Mouse (Mus musculus) layer of hippocampus, adult 8-10 months (tissue): ENCODE measurements at regions not wholly inside any gene's neighbourhood (a gene's known extent, or its start where the extent isn't known, plus 50 kb on each side); places are given as distances from the start of the nearest gene placed in this dataset.

Experiments
- DNase-seq, 2 experiments: peaks; one replicate each; pipeline ENCODE4 v3.0.0; 2022; ENCODE audit warnings: low spot score in 2 of 2

GRCm38 (mm10) chr13:101508331-101508730 is 259.7 kb downstream of the Pik3r1 start:
- DNase-seq: no peak

GRCm38 (mm10) chr13:101506696-101507095 is 261.3 kb downstream of the Pik3r1 start:
- no peak for DNase-seq

GRCm38 (mm10) chr13:101505054-101505453 is 263.0 kb downstream of the Pik3r1 start:
- no peak for DNase-seq

- no peak for DNase-seq
Observed at GRCm38 (mm10) chr13:101504241-101504640, 263.8 kb downstream of the Pik3r1 start.

- no peak for DNase-seq
Observed at GRCm38 (mm10) chr13:101501845-101502284, 266.2 kb downstream of the Pik3r1 start.

GRCm38 (mm10) chr13:101501061-101501460 is 267.0 kb downstream of the Pik3r1 start:
- DNase-seq: no peak

GRCm38 (mm10) chr13:101491835-101492234 is 276.2 kb downstream of the Pik3r1 start:
- DNase-seq: no peak

- DNase-seq: peak; percentile 50 to 59
Observed at GRCm38 (mm10) chr13:101490961-101491360, 277.1 kb downstream of the Pik3r1 start.

GRCm38 (mm10) chr13:101487621-101488020 is 280.4 kb downstream of the Pik3r1 start:
- DNase-seq: peak; percentile 79 to 81

GRCm38 (mm10) chr13:101485823-101486222 is 282.2 kb downstream of the Pik3r1 start:
- DNase-seq: no peak

- no peak for DNase-seq
Observed at GRCm38 (mm10) chr13:101483816-101484215, 284.2 kb downstream of the Pik3r1 start.

- DNase-seq: no peak
Observed at GRCm38 (mm10) chr13:101481551-101482184, 286.3 kb downstream of the Pik3r1 start.

GRCm38 (mm10) chr13:101479297-101479652 is 288.7 kb downstream of the Pik3r1 start:
- peak in 1 of 2 experiments; percentile 37 for DNase-seq

- no peak for DNase-seq
Observed at GRCm38 (mm10) chr13:101478608-101479296, 289.3 kb downstream of the Pik3r1 start.

- DNase-seq: no peak
Observed at GRCm38 (mm10) chr13:101473349-101473748, 294.7 kb downstream of the Pik3r1 start.

GRCm38 (mm10) chr13:101470560-101471247 is 297.3 kb downstream of the Pik3r1 start:
- no peak for DNase-seq

- no peak for DNase-seq
Observed at GRCm38 (mm10) chr13:101465748-101466127, 302.3 kb downstream of the Pik3r1 start.

GRCm38 (mm10) chr13:101464928-101465747 is 302.9 kb downstream of the Pik3r1 start:
- DNase-seq: no peak

GRCm38 (mm10) chr13:101456926-101457325 is 311.1 kb downstream of the Pik3r1 start:
- DNase-seq: no peak

GRCm38 (mm10) chr13:101454276-101454675 is 313.7 kb downstream of the Pik3r1 start:
- DNase-seq: no peak

- peak; percentile 30 to 32 for DNase-seq
Observed at GRCm38 (mm10) chr13:101450501-101450900, 317.5 kb downstream of the Pik3r1 start.

GRCm38 (mm10) chr13:101439517-101439916 is 328.5 kb downstream of the Pik3r1 start:
- DNase-seq: no peak
